Mouse (Mus musculus): ENCODE results near the gene Dnmt3a. TPM values are rescaled to one million over a fixed set of nuclear protein-coding genes. Genes with fewer than 3 reads are reported as not detected.

Dnmt3a gene
- polyA plus RNA-seq, 1 experiment from 2014 or later = 117 TPM

- H3K9me3 ChIP-seq = no peaks in the 10 kb centered on the region
- 12% methylated on average over 9 of the region's 9 CpGs for WGBS
- 0 out of 2 replicates have a peak, but pooled peaks cover 2% of the 10 kb centered on the region for H3K36me3 ChIP-seq (replicated peaks)
- peaks cover 79% of the 10 kb centered on the region for H3K4me1 ChIP-seq
- peaks cover 31% of the 10 kb centered on the region for H3K27me3 ChIP-seq (ENCODE audit: poor library complexity, severe bottlenecking)
- H3K27ac ChIP-seq = peak overlapping the region; percentile 82
- peak; percentile 44 for DNase-seq (ENCODE audit: extremely low spot score, low spot score)
- no peak overlapping the region for H3K4me3 ChIP-seq
Observed at GRCm38 (mm10) chr12:3884892-3885493, 79.2 kb downstream of the Dnmt3a start.

- peaks cover 38% of the 10 kb centered on the region for H3K27me3 ChIP-seq (ENCODE audit: poor library complexity, severe bottlenecking)
- WGBS = 30% methylated on average over 2 of the region's 2 CpGs
- H3K9me3 ChIP-seq = no peaks in the 10 kb centered on the region
- H3K4me3 ChIP-seq = no peak overlapping the region
- H3K27ac ChIP-seq = peak overlapping the region; percentile 82
- H3K4me1 ChIP-seq = peaks cover 83% of the 10 kb centered on the region
- no peak for DNase-seq (ENCODE audit: extremely low spot score, low spot score)
- 0 out of 2 replicates have a peak, but pooled peaks cover 2% of the 10 kb centered on the region for H3K36me3 ChIP-seq (replicated peaks)
Observed at GRCm38 (mm10) chr12:3886601-3887000, 80.8 kb downstream of the Dnmt3a start.

- Histone ChIP-seq H3K4me1 (peaks cover 93% of the 10 kb centered on the region), H3K36me3 (replicated peaks) (0 out of 2 replicates have a peak, but pooled peaks cover 2% of the 10 kb centered on the region), H3K27me3 (ENCODE audit: poor library complexity, severe bottlenecking) (peaks cover 38% of the 10 kb centered on the region), H3K4me3 (peak overlapping the region; percentile 2), H3K9me3 (no peaks in the 10 kb centered on the region), H3K27ac (peak overlapping the region; percentile 82)
- 51% methylated on average over 4 of the region's 4 CpGs for WGBS
- DNase-seq (ENCODE audit: extremely low spot score, low spot score) = peak; percentile 59
Observed at GRCm38 (mm10) chr12:3887515-3888325, 81.9 kb downstream of the Dnmt3a start.

GRCm38 (mm10) chr12:3889875-3890635 is 84.2 kb downstream of the Dnmt3a start:
- Histone ChIP-seq H3K4me1 (peaks cover 97% of the 10 kb centered on the region), H3K36me3 (replicated peaks) (peaks cover 11% of the 10 kb centered on the region), H3K4me3 (no peak overlapping the region)

GRCm38 (mm10) chr12:3890753-3891751 is 85.2 kb downstream of the Dnmt3a start:
- Histone ChIP-seq H3K27me3 (ENCODE audit: poor library complexity, severe bottlenecking) (peaks cover 27% of the 10 kb centered on the region), H3K9me3 (no peaks in the 10 kb centered on the region), H3K4me3 (peak overlapping the region; percentile 70), H3K27ac (peak overlapping the region; percentile 97), H3K4me1 (peaks cover 93% of the 10 kb centered on the region), H3K36me3 (replicated peaks) (peaks cover 21% of the 10 kb centered on the region)
- WGBS = 2% methylated on average over 42 of the region's 45 CpGs
- DNase-seq (ENCODE audit: extremely low spot score, low spot score) = peak; percentile 88

More at GRCm38 (mm10) chr12:3889875-3890635, 84.2 kb downstream of the Dnmt3a start:
- no peak for DNase-seq (ENCODE audit: extremely low spot score, low spot score)
- no peaks in the 10 kb centered on the region for H3K9me3 ChIP-seq
- WGBS = 11% methylated on average over 7 of the region's 7 CpGs
- peaks cover 30% of the 10 kb centered on the region for H3K27me3 ChIP-seq (ENCODE audit: poor library complexity, severe bottlenecking)
- 0 out of 2 replicates have a peak overlapping the region, but pooled peaks have one; percentile 97 for H3K27ac ChIP-seq

GRCm38 (mm10) chr12:3891779-3892239 is 86.0 kb downstream of the Dnmt3a start:
- Histone ChIP-seq H3K27ac (peak overlapping the region; percentile 97), H3K36me3 (replicated peaks) (peaks cover 28% of the 10 kb centered on the region), H3K27me3 (ENCODE audit: poor library complexity, severe bottlenecking) (peaks cover 24% of the 10 kb centered on the region), H3K4me1 (peaks cover 85% of the 10 kb centered on the region), H3K9me3 (no peaks in the 10 kb centered on the region), H3K4me3 (peak overlapping the region; percentile 70)
- no peak for DNase-seq (ENCODE audit: extremely low spot score, low spot score)
- under 1% methylated on average over 18 of the region's 18 CpGs for WGBS

GRCm38 (mm10) chr12:3892240-3893059 is 86.6 kb downstream of the Dnmt3a start:
- DNase-seq (ENCODE audit: extremely low spot score, low spot score) = peak; percentile 62
- no peaks in the 10 kb centered on the region for H3K9me3 ChIP-seq
- peak overlapping the region; percentile 70 for H3K4me3 ChIP-seq
- WGBS = 5% methylated on average over 15 of the region's 15 CpGs
- peaks cover 24% of the 10 kb centered on the region for H3K27me3 ChIP-seq (ENCODE audit: poor library complexity, severe bottlenecking)
- peaks cover 79% of the 10 kb centered on the region for H3K4me1 ChIP-seq
- H3K36me3 ChIP-seq (replicated peaks) = peaks cover 35% of the 10 kb centered on the region
- H3K27ac ChIP-seq = peak overlapping the region; percentile 97

DNA sequence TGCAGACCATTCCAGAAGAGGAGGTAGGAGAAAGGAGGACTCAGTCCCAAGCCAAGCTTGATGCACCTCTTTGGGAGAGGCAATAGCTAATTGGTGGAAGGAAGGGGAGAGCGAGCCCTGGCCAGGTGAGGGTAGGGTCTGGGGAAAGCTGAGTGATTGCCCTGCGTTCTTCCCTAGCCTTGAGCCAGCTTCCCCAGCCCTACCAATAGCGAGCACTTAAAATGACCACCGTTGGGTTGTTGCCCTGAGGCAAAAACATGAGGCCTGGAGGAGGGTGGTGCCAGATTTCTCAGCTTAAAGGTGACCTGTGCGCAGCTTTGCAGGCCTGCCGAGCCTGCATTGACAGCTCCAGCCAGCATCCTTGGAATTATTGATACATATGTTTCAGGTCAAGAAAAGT is 87.5 kb downstream of the Dnmt3a start:
- H3K27ac ChIP-seq = peak overlapping the region; percentile 97
- WGBS = 51% methylated on average over 6 of the region's 6 CpGs
- peaks cover 70% of the 10 kb centered on the region for H3K4me1 ChIP-seq

DNA sequence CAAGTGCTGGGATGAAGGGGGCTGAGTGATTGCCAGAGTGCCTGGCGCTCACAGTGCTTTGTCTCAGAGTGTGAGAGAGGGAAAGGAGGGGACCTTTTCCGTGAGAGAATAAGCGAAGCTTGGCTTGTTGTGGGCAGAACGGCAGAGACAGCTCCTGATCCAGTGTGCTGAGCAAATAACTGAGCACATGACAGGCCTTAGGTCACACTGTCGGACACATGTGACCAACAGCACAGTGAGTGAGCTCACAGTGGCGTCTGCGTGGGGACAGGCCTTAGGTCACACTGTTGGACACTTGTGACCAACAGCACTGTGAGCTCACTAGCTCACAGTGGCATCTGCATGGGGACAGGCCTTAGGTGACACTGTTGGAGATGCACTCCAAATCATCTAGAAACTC is 88.7 kb downstream of the Dnmt3a start:
- WGBS = 84% methylated on average over 7 of the region's 7 CpGs
- H3K4me1 ChIP-seq = peaks cover 58% of the 10 kb centered on the region

More for the DNA sequence above, 87.5 kb downstream of the Dnmt3a start:
- H3K27me3 ChIP-seq (ENCODE audit: poor library complexity, severe bottlenecking) = peaks cover 23% of the 10 kb centered on the region
- peak overlapping the region; percentile 70 for H3K4me3 ChIP-seq
- H3K9me3 ChIP-seq = no peaks in the 10 kb centered on the region
- no peak for DNase-seq (ENCODE audit: extremely low spot score, low spot score)
- peaks cover 44% of the 10 kb centered on the region for H3K36me3 ChIP-seq (replicated peaks)

DNA sequence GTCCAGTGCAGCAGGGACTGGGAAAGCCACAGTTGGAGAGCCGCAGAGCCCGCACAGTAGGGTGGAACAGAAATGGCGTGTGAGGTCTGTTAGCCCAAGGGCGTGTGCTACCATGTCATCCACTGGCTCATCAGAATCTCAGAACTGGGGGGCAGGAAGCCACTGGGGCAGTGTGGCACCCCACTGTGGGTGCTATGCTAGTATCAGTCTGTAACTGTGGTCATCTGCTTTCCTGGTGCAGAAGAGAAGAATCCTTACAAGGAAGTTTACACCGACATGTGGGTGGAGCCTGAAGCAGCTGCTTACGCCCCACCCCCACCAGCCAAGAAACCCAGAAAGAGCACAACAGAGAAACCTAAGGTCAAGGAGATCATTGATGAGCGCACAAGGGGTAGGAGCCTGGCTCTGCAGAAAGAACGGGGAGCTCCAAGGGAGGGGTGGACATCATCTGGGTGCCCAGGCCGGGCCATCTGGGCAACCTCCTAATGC is 91.3 kb downstream of the Dnmt3a start:
- 94% methylated on average over 9 of the region's 9 CpGs for WGBS
- H3K27me3 ChIP-seq (ENCODE audit: poor library complexity, severe bottlenecking) = no peaks in the 10 kb centered on the region
- no peak overlapping the region for H3K4me3 ChIP-seq
- H3K9me3 ChIP-seq = no peaks in the 10 kb centered on the region
- peaks cover 32% of the 10 kb centered on the region for H3K4me1 ChIP-seq
- peaks cover 78% of the 10 kb centered on the region for H3K36me3 ChIP-seq (replicated peaks)
- no peak for DNase-seq (ENCODE audit: extremely low spot score, low spot score)
- no peak overlapping the region for H3K27ac ChIP-seq

More for the DNA sequence above, 88.7 kb downstream of the Dnmt3a start:
- H3K9me3 ChIP-seq = no peaks in the 10 kb centered on the region
- H3K27me3 ChIP-seq (ENCODE audit: poor library complexity, severe bottlenecking) = peaks cover 11% of the 10 kb centered on the region
- H3K36me3 ChIP-seq (replicated peaks) = peaks cover 56% of the 10 kb centered on the region
- no peak for DNase-seq (ENCODE audit: extremely low spot score, low spot score)
- no peak overlapping the region for H3K4me3 ChIP-seq
- no peak overlapping the region for H3K27ac ChIP-seq

- Histone ChIP-seq H3K9me3 (no peaks in the 10 kb centered on the region), H3K27me3 (ENCODE audit: poor library complexity, severe bottlenecking) (no peaks in the 10 kb centered on the region), H3K36me3 (replicated peaks) (peaks cover 95% of the 10 kb centered on the region), H3K27ac (no peak overlapping the region), H3K4me3 (no peak overlapping the region), H3K4me1 (peaks cover 16% of the 10 kb centered on the region)
- DNase-seq (ENCODE audit: extremely low spot score, low spot score) = no peak
- WGBS = 96% methylated on average over 2 of the region's 2 CpGs
Observed at GRCm38 (mm10) chr12:3898811-3899210, 93.0 kb downstream of the Dnmt3a start.
